Mouse (Mus musculus): ENCODE results near the gene Lrrc36.

The Lrrc36 gene

DNA sequence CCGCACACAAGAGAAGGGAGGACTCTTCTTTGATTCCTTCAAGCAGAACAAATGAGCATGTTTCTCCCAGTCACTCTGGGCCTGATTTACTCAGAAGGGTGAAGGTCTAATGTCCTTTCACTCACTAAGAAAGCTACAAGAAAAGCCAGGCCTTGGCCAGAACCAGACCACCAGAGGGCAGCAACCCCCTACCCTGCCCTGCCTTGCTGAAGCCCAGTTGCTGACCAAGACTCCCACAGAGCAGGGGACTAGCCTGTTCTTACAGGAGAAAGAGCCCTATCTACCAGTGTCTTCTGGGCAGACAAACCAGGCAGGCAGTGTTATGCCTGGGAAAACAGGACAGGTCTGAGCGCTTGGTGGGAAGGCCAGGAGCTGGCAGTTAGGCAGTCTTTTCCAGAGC lies 71.0 kb downstream of the Lrrc36 start:
- peak; percentile 91 for DNase-seq

DNA sequence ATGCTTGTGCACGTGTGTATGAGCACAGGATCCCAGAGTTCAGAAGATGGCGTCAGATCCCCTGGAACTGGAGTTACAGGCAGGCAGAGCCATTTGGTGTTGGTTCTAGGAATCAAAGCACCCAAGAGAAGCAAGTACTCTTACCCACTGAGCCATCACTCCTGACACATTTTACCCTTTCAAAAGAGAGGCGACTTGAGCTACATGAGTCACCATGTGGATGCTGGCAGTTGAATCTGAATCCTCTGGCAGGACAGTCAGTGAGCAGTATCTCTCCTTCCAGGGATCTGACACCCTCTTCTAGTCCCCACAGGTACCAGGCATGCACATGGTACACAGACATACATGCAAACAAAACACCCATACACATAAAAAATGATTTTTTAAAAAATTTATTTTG lies 74.7 kb downstream of the Lrrc36 start:
- no peak for DNase-seq

GRCm38 (mm10) chr8:105489281-105489680 lies 75.9 kb downstream of the Lrrc36 start:
- DNase-seq = no peak

GRCm38 (mm10) chr8:105493495-105493894 lies 80.1 kb downstream of the Lrrc36 start:
- DNase-seq = no peak

- no peak for DNase-seq
Measured at GRCm38 (mm10) chr8:105494566-105494965, 81.2 kb downstream of the Lrrc36 start.

DNA sequence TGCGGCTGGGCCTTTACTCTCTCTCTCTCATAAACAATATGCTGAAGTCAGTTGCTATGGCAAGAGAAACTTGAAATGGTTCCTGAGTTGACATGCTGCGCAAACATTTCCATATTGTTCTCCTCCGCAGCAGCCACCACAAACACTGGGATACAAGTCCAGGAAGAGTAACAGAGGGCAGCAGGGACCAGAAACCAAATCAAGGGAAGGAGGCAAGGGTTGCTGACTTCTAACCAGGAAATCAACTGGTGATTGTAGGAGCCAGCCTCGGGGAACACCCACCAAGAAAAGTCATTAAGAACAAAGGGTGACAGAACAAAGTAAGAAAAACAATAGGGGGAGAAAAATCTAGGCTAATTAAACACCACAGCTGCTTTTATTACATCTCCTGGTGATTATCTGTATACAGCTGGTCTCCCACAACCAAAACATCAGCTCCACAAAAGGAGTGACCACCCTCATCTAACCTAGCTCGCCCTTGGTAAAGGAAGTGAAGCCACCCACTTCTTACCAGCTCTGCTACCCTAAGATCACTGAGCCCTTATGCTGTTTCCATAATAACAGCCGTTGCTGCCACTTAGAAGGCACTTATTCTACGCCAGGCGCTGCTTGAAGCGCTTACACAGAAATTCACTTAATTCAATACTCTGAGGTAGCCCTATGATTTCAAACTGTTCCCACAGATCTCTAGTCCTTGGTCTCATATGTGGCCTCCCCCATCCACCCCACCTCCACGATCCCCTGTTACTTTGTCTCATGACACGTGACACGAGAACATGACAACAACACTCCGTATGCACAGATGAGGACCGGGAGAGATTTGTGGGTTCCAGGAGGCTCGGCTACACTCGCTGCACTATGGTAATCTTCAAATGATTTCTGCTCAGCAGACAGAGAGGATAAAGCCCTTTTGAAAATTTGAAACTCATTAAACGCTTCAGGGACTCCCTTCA lies 82.3 kb downstream of the Lrrc36 start:
- DNase-seq = no peak

GRCm38 (mm10) chr8:105496439-105497180 lies 83.2 kb downstream of the Lrrc36 start, which contains the start of gene Zdhhc1:
Zdhhc1 (minus strand) TSS chr8:105496902.
- peak; percentile 94 for DNase-seq

DNA sequence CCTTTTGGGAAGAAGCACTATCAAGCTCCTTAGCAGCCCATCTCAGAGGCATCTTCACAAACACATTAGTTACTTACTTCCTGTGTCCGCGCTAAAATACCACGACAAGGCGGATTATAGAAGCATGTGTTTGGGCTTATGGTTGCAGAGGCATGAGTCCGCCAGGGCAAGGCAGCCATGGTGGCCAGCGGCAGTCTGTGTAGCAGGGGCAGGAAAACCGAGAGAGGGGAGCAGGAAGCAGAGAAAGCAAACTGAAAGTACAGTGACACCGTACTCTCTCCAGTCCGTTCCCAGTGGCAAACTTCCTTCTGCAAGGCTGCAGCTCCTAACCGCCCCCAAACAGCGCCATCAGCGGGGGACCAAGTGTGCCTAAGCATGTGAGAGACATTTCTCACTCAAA lies 86.4 kb downstream of the Lrrc36 start:
- no peak for DNase-seq

- DNase-seq = no peak
Measured at GRCm38 (mm10) chr8:105504617-105505016, 91.2 kb downstream of the Lrrc36 start.

GRCm38 (mm10) chr8:105506977-105507376 lies 93.6 kb downstream of the Lrrc36 start:
- no peak for DNase-seq

- no peak for DNase-seq
Measured at GRCm38 (mm10) chr8:105508758-105509157, 95.4 kb downstream of the Lrrc36 start.

DNA sequence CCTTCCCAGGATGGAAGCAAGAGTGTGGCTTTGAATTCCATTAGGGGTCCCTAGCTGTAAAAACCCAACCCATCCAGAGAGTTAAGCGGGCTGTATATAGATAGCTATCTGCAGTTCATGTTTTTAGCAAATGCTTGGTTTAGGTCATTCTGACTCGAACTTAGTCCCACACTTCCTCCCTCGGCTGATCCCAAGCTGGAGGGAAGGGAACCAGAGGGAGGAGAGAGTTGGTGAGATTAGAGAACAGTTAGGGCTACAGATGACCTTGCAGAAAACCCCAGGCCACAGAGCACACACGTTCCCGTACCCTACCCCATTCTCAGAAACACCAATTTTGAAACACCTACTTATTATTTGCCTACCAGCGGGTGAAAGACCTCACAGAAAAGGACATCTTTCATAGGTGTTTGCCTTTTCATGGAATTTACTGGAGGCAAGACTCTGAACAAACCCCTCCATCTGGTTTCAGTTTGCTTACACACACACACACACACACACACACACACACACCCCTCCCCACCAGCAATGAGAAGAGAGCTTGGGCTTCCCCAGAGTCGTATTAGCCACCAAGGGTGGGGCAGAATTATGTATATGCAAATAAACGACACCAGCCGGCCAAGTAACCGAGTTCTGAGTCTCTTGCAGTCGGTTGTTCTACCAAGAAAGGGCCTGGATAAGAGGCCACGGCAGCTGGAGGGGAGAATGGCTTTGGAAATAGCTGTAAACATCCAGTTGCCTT lies 96.8 kb downstream of the Lrrc36 start:
- no peak for DNase-seq
